Mouse (Mus musculus): ENCODE measurements around the gene Galnt18. TPM values are rescaled to one million over a fixed set of nuclear protein-coding genes. Genes with fewer than 3 reads are reported as not detected.

Gene Galnt18
- polyA plus RNA-seq, 1 experiment, result 3.8 TPM

DNA sequence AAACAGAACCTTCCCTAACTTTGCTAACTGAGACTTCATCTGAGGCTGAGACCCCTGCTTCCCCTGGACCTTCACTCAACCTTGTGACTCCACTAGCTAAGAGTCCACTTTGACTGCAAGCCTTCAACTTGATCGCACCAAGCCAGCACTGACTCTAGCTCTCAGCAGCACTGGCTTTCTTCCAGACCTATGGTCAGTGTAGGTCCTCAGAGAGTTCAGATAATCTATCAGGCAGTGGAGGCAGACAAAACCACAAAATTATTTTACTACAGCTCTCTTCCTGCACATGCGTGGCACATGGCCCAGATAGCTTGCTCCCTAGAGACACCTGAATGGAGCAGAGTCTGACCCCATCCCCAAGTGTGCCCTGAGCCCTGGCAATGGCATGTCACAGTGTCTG is 204.7 kb downstream of the Galnt18 start:
- no peak overlapping the region for H3K27ac ChIP-seq (ENCODE audit: insufficient read depth, low read depth, low read length)
- TF ChIP-seq POLR2A (IDR thresholded peaks at IDR 0.05; ENCODE audit: low read depth, low read length) (no peak), CTCF (IDR thresholded peaks at IDR 0.05; ENCODE audit: extremely low read depth, insufficient read length, insufficient replicate concordance, low read depth, low read length) (no peak)
- H3K4me1 ChIP-seq (ENCODE audit: control insufficient read depth, insufficient read depth, insufficient read length, low read length), result no peaks in the 10 kb centered on the region
- H3K27me3 ChIP-seq (ENCODE audit: control insufficient read depth, insufficient read depth, low read length), result no peaks in the 10 kb centered on the region
- no peaks in the 10 kb centered on the region for H3K36me3 ChIP-seq (ENCODE audit: control insufficient read depth, insufficient read depth, low read length)
- WGBS, result 67% methylated on average over 2 of the region's 2 CpGs
- no peak overlapping the region for H3K4me3 ChIP-seq (ENCODE audit: low read depth, low read length)

DNA sequence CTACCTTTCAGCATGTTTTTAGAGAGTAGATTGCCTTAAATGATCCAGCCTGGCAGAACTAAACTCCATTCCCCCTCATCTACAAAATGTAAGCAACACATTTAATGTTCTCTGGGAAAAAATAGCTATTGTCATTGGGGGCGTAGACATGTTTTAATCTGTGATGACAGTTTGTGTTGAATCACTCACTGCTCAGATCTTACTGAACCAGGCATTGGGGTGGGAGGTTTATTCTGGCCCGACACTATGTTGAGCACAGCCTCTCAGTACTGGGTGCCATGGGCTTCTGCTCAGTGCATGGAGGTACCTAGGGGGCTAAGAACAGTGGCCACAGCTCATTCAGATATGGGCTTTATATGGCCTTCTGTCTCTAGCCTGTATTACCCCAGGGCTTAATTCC is 207.4 kb downstream of the Galnt18 start:
- Histone ChIP-seq H3K27me3 (ENCODE audit: control insufficient read depth, insufficient read depth, low read length) (no peaks in the 10 kb centered on the region), H3K36me3 (ENCODE audit: control insufficient read depth, insufficient read depth, low read length) (no peaks in the 10 kb centered on the region), H3K27ac (ENCODE audit: insufficient read depth, low read depth, low read length) (no peak overlapping the region), H3K4me3 (ENCODE audit: low read depth, low read length) (no peak overlapping the region), H3K4me1 (ENCODE audit: control insufficient read depth, insufficient read depth, insufficient read length, low read length) (no peaks in the 10 kb centered on the region)
- WGBS, result 88% methylated on average over 2 of the region's 2 CpGs
- TF ChIP-seq CTCF (IDR thresholded peaks at IDR 0.05; ENCODE audit: extremely low read depth, insufficient read length, insufficient replicate concordance, low read depth, low read length) (no peak), POLR2A (IDR thresholded peaks at IDR 0.05; ENCODE audit: low read depth, low read length) (no peak)

DNA sequence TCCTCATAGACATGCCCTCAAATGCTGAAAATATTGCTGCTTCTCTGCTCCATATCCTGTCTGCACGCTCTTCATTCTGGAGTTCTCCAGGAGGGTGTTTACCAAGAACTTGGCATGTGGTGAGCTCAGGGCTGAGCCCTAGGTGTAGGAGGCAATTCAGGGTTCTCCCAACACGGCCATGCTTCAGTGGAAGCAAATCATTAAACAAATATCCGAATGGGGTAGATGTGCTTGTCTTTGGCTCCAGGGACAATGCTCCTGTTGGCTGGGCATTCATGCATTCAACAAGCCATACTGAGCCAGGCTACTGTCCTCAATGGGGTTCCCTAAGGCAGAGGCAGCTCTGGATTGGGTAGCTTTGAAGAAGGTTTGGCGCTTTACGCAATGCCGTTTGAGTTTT is 212.9 kb downstream of the Galnt18 start:
- Histone ChIP-seq H3K4me3 (ENCODE audit: low read depth, low read length) (no peak overlapping the region), H3K4me1 (ENCODE audit: control insufficient read depth, insufficient read depth, insufficient read length, low read length) (no peaks in the 10 kb centered on the region), H3K36me3 (ENCODE audit: control insufficient read depth, insufficient read depth, low read length) (no peaks in the 10 kb centered on the region), H3K27me3 (ENCODE audit: control insufficient read depth, insufficient read depth, low read length) (no peaks in the 10 kb centered on the region), H3K27ac (ENCODE audit: insufficient read depth, low read depth, low read length) (no peak overlapping the region)
- 77% methylated on average over 6 of the region's 6 CpGs for WGBS
- TF ChIP-seq POLR2A (IDR thresholded peaks at IDR 0.05; ENCODE audit: low read depth, low read length), result no peak
- TF ChIP-seq CTCF (IDR thresholded peaks at IDR 0.05; ENCODE audit: extremely low read depth, insufficient read length, insufficient replicate concordance, low read depth, low read length), result no peak

DNA sequence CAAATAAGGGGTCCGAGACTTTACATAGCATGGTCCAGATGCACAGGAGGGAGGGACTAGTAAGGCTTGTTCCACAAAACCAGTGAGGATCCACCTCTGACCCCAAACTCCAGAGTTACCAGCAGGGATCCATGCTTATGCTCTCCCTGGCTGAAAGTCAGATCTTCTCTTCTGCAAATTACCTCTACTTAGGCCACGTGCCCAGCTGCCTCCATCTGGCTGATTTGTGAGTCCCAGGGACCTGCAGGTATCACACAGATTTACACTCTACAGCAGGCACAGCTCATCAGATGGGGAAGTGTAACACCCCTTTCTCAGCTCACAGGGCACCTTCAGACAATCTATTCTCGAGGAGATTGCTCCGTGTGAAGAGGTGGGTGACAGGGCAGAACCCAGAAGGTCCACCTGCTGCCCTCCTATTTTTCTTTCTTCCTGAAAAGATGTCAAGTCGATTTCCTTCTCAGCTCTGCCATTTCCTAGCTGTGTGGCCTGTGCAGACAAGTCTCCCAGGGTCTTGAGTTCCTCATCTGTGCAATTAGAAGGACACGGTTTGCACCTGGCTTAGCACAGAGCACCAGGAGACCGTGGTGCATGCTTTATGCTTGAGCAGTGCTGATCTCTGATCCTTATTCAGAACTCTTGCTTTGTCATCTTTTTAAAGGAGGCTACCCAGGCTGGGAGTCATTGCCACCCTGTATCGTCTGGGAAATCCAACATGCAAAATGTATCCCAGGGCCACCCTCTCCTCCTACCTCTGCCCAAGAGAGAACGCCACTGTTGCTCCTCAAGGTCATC is 216.3 kb downstream of the Galnt18 start:
- WGBS, result 74% methylated on average over 9 of the region's 9 CpGs
- no peaks in the 10 kb centered on the region for H3K36me3 ChIP-seq (ENCODE audit: control insufficient read depth, insufficient read depth, low read length)
- no peaks in the 10 kb centered on the region for H3K4me1 ChIP-seq (ENCODE audit: control insufficient read depth, insufficient read depth, insufficient read length, low read length)
- no peak for TF ChIP-seq CTCF (IDR thresholded peaks at IDR 0.05; ENCODE audit: extremely low read depth, insufficient read length, insufficient replicate concordance, low read depth, low read length)
- TF ChIP-seq POLR2A (IDR thresholded peaks at IDR 0.05; ENCODE audit: low read depth, low read length), result no peak
- no peak overlapping the region for H3K4me3 ChIP-seq (ENCODE audit: low read depth, low read length)
- no peak overlapping the region for H3K27ac ChIP-seq (ENCODE audit: insufficient read depth, low read depth, low read length)
- H3K27me3 ChIP-seq (ENCODE audit: control insufficient read depth, insufficient read depth, low read length), result no peaks in the 10 kb centered on the region

DNA sequence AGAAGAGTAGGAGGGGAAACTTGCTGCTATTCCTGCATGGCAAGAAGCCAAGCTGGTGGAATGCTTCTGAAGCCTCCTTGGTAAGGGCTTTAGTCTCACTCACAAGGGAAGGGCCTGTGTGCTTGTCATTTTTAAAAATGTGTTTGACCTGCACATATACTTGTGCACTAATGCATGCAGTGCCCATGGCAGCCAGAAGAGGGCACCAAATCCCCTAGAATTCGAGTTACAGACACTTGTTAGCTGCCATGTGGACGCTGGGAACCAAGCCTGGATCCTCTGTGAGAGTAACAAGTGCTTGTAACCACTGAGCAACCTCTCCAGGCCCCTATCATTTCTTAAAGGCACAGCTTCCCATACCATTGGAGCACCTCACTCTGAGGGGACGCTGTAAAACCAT is 219.7 kb downstream of the Galnt18 start:
- WGBS, result 68% methylated on average over 3 of the region's 3 CpGs
- H3K4me3 ChIP-seq (ENCODE audit: low read depth, low read length), result no peak overlapping the region
- no peaks in the 10 kb centered on the region for H3K4me1 ChIP-seq (ENCODE audit: control insufficient read depth, insufficient read depth, insufficient read length, low read length)
- TF ChIP-seq CTCF (IDR thresholded peaks at IDR 0.05; ENCODE audit: extremely low read depth, insufficient read length, insufficient replicate concordance, low read depth, low read length), result no peak
- TF ChIP-seq POLR2A (IDR thresholded peaks at IDR 0.05; ENCODE audit: low read depth, low read length), result no peak
- H3K27me3 ChIP-seq (ENCODE audit: control insufficient read depth, insufficient read depth, low read length), result no peaks in the 10 kb centered on the region
- no peak overlapping the region for H3K27ac ChIP-seq (ENCODE audit: insufficient read depth, low read depth, low read length)
- no peaks in the 10 kb centered on the region for H3K36me3 ChIP-seq (ENCODE audit: control insufficient read depth, insufficient read depth, low read length)

DNA sequence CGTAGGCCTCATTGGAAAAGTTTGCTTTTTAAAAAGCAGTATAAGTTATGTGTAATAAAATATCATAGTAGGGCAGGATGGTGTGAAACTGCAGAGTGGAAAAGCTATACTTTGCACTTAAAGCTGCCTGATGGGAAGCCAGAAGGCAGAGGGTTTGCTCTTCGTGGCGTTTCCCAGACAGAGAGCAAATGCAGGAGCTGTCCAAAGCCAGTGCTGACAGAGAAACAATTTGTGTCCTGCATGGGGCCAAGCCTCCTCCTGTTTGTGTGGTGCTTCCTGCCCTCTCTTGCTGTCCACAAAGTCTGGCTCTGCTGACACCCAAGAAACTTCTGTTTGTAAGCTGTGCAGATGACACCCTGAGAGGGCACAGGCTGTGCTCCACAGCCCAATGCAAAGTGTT is 220.8 kb downstream of the Galnt18 start:
- no peak overlapping the region for H3K27ac ChIP-seq (ENCODE audit: insufficient read depth, low read depth, low read length)
- H3K4me3 ChIP-seq (ENCODE audit: low read depth, low read length), result no peak overlapping the region
- H3K4me1 ChIP-seq (ENCODE audit: control insufficient read depth, insufficient read depth, insufficient read length, low read length), result no peaks in the 10 kb centered on the region
- WGBS, result 45% methylated on average over 3 of the region's 3 CpGs
- TF ChIP-seq POLR2A (IDR thresholded peaks at IDR 0.05; ENCODE audit: low read depth, low read length) (no peak), CTCF (IDR thresholded peaks at IDR 0.05; ENCODE audit: extremely low read depth, insufficient read length, insufficient replicate concordance, low read depth, low read length) (no peak)
- no peaks in the 10 kb centered on the region for H3K36me3 ChIP-seq (ENCODE audit: control insufficient read depth, insufficient read depth, low read length)
- no peaks in the 10 kb centered on the region for H3K27me3 ChIP-seq (ENCODE audit: control insufficient read depth, insufficient read depth, low read length)

DNA sequence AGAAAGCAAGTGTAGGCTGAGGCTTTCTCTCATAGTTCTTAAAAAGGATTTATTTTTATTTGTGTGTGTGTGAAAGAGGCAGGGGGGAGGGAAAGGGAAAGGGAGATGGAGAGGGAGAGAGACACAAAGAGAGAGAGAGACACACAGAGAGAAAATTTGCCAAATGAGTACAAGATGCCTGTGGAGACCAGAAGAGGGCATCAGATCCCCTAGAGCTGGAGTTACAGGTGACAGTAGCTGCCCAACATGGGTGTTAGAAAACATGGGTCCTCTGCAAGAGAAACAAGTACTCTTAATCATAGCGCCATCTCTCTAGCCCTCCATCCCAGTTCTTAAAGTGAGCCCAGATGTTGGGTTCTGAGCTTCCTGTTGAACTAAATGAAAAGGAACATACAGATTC is 228.8 kb downstream of the Galnt18 start:
- Histone ChIP-seq H3K4me1 (ENCODE audit: control insufficient read depth, insufficient read depth, insufficient read length, low read length) (no peaks in the 10 kb centered on the region), H3K27ac (ENCODE audit: insufficient read depth, low read depth, low read length) (no peak overlapping the region), H3K36me3 (ENCODE audit: control insufficient read depth, insufficient read depth, low read length) (no peaks in the 10 kb centered on the region), H3K27me3 (ENCODE audit: control insufficient read depth, insufficient read depth, low read length) (no peaks in the 10 kb centered on the region), H3K4me3 (ENCODE audit: low read depth, low read length) (no peak overlapping the region)
- 85% methylated on average over 1 of the region's 1 CpGs for WGBS
- no peak for TF ChIP-seq CTCF (IDR thresholded peaks at IDR 0.05; ENCODE audit: extremely low read depth, insufficient read length, insufficient replicate concordance, low read depth, low read length)
- TF ChIP-seq POLR2A (IDR thresholded peaks at IDR 0.05; ENCODE audit: low read depth, low read length), result no peak

Measured in small intestine, adult 2 months (tissue).